Mouse (Mus musculus) left cerebral cortex, adult 6 months (tissue): Measurements from ENCODE around the gene Gm5726. TPM values are rescaled to one million over a fixed set of nuclear protein-coding genes. Genes with fewer than 3 reads are reported as not detected.

ENCODE experiments used
- long read RNA-seq, 2 experiments: library from polyadenylated mRNA; unstranded; transcript quantifications; one replicate each; pipeline ENCODE4 v2.0.0; 2019 to 2020
- polyA plus RNA-seq: library from polyadenylated mRNA; unstranded; fragments of <200 nt; fragmentation: Nextera tagmentation; gene quantifications from 2 replicates; pipeline ENCODE4 v1.2.3, GENCODE M21; 2021

Gene Gm5726
- polyA plus RNA-seq: not detected in 2 replicates
- long read RNA-seq, experiment 1: 0 reads
- long read RNA-seq, experiment 2: 0 reads

DNA sequence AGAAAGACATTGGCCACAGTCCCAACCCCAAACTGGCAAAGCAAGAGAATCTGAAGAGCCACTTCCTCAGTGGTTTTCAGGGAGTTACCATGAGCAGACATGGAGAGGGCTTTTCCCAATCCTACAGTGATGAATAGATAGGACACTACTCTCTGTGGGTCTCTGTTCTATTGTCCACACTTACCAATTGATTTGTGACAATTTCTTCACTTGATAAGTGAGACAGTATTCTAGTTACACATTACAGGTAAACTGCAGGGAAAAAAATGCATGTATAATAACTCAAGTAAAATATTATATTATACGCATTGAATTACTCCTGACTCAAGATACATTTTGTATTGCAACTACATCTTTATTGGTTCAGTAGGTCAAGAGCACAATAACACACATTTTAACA lies at the start of gene Gm5726:
Gene Gm5726, minus strand, starts transcription at position 101 of the 400 bp plus-strand sequence.

DNA sequence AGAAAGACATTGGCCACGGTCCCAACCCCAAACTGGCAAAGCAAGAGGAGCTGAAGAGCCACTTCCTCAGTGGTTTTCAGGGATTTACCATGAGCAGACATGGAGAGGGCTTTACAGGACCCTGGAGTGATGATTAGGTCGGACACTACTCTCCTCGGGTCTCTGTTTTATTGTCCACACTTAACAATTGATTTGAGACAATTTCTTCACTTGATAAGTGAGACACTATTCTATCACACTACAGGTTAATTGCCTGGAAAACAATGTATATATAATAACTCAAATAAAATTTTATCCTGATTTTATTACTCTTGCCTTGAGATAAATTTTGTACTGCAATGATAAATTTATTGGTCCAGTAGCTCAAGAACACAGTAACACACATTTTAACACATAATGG lies 30.6 kb upstream of the Gm5726 start, which contains the start of gene Gm4141:
Gene Gm4141, minus strand, starts transcription at position 101 of the 400 bp plus-strand sequence.

DNA sequence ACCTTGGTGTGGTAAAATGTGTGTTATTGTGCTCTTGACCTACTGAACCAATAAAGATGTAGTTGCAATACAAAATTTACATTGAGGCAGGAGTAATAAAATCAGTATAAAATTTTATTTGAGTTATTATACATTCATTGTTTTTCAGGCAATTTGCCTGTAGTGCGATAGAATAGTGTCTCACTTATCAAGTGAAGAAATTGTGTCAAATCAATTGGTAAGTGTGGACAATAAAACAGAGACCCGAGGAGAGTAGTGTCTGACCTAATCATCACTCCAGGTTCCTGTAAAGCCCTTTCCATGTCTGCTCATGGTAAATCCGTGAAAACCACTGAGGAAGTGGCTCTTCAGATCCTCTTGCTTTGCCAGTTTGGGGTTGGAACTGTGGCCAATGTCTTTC lies 12.0 kb downstream of the Gm5726 start, which contains the start of gene Vmn1r104:
Gene Vmn1r104, plus strand, starts transcription at position 301 of the 400 bp plus-strand sequence.

DNA sequence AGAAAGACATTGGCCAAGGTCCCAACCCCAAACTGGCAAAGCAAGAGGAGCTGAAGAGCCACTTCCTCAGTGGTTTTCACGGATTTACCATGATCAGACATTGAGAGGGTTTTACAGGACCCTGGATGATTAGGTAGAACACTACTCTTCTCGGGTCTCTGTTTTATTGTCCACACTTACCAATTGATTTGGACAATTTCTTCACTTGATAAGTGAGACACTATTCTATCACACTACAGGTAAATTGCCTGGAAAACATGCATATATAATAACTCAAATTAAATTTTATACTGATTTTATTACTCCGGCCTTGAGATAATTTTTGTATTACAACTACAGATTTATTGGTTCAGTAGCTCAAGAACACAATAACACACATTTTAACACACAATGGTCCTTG lies 35.1 kb downstream of the Gm5726 start, which contains the start of gene Vmn1r103:
Gene Vmn1r103, minus strand, starts transcription at position 101 of the 400 bp plus-strand sequence.

Other genes starting within 250 kb of the Gm5726 start
- not detected in 2 replicates for gene Gm4133, start 211.7 kb downstream of the Gm5726 start, polyA plus RNA-seq
- gene Gm5728, start 170.3 kb downstream of the Gm5726 start, polyA plus RNA-seq: not detected in 2 replicates
- gene Vmn1r100, start 127.8 kb downstream of the Gm5726 start, polyA plus RNA-seq: not detected in 2 replicates
- not detected in 2 replicates for gene Vmn1r101, start 103.2 kb downstream of the Gm5726 start, polyA plus RNA-seq
- not detected in 2 replicates for gene Gm10670, start 70.8 kb downstream of the Gm5726 start, polyA plus RNA-seq
- not detected in 2 replicates for gene Vmn1r103, start 35.2 kb downstream of the Gm5726 start, polyA plus RNA-seq
- gene Vmn1r104, start 11.9 kb downstream of the Gm5726 start, polyA plus RNA-seq: not detected in 2 replicates
- not detected in 2 replicates for gene Gm4141, start 30.5 kb upstream of the Gm5726 start, polyA plus RNA-seq
- not detected in 2 replicates for gene Gm4513, start 53.3 kb upstream of the Gm5726 start, polyA plus RNA-seq
- gene Vmn1r107, start 123.2 kb upstream of the Gm5726 start, polyA plus RNA-seq: not detected in 2 replicates
- not detected in 2 replicates for gene Vmn1r111, start 157.5 kb upstream of the Gm5726 start, polyA plus RNA-seq
- not detected in 2 replicates for gene Gm10668, start 184.9 kb upstream of the Gm5726 start, polyA plus RNA-seq
- not detected in 2 replicates for gene Vmn1r112, start 225.4 kb upstream of the Gm5726 start, polyA plus RNA-seq
- gene Vmn1r113, start 241.5 kb upstream of the Gm5726 start, polyA plus RNA-seq: not detected in 2 replicates